Mouse (Mus musculus): ENCODE results near the gene E2f4. TPM values are rescaled to one million over a fixed set of nuclear protein-coding genes. Genes with fewer than 3 reads are reported as not detected.

The E2f4 gene
- polyA plus RNA-seq, 1 experiment from 2014 or later: 41.6 TPM

- peaks cover 87% of the 10 kb centered on the region for H3K27me3 ChIP-seq (replicated peaks)
- H3K36me3 ChIP-seq: no peaks in the 10 kb centered on the region
- H3K4me1 ChIP-seq: peaks cover 32% of the 10 kb centered on the region
- no peak overlapping the region for H3K27ac ChIP-seq (replicated peaks)
- ATAC-seq (ENCODE audit: low FRiP score): no peak
- no peak overlapping the region for H3K4me2 ChIP-seq
- no peak overlapping the region for H3K4me3 ChIP-seq (replicated peaks)
- H3K9me3 ChIP-seq (replicated peaks): no peaks in the 10 kb centered on the region
- H3K9ac ChIP-seq (replicated peaks): no peak overlapping the region
- 67% methylated on average over 7 of the region's 7 CpGs for WGBS
Observed at GRCm38 (mm10) chr8:105260371-105261099, 36.9 kb upstream of the E2f4 start.

GRCm38 (mm10) chr8:105261326-105261980 is 36.0 kb upstream of the E2f4 start:
- Histone ChIP-seq H3K4me1 (peaks cover 32% of the 10 kb centered on the region), H3K36me3 (no peaks in the 10 kb centered on the region), H3K9ac (replicated peaks) (no peak overlapping the region), H3K4me2 (no peak overlapping the region), H3K27me3 (replicated peaks) (peaks cover 87% of the 10 kb centered on the region), H3K4me3 (replicated peaks) (no peak overlapping the region), H3K9me3 (replicated peaks) (no peaks in the 10 kb centered on the region), H3K27ac (replicated peaks) (no peak overlapping the region)
- no peak for ATAC-seq (ENCODE audit: low FRiP score)
- WGBS: 86% methylated on average over 12 of the region's 12 CpGs

GRCm38 (mm10) chr8:105263244-105263912 is 34.1 kb upstream of the E2f4 start:
- WGBS: 41% methylated on average over 16 of the region's 16 CpGs
- Histone ChIP-seq H3K4me1 (peaks cover 45% of the 10 kb centered on the region), H3K27ac (replicated peaks) (no peak overlapping the region), H3K9me3 (replicated peaks) (no peaks in the 10 kb centered on the region), H3K4me3 (replicated peaks) (peak overlapping the region; percentile 64), H3K9ac (replicated peaks) (no peak overlapping the region), H3K27me3 (replicated peaks) (peaks cover 91% of the 10 kb centered on the region), H3K4me2 (0 out of 2 replicates have a peak overlapping the region, but pooled peaks have one; percentile 92), H3K36me3 (no peaks in the 10 kb centered on the region)
- no peak for ATAC-seq (ENCODE audit: low FRiP score)

GRCm38 (mm10) chr8:105264024-105264982 is 33.2 kb upstream of the E2f4 start, which contains the start of the genes Tradd and Fbxl8:
TSS of gene Tradd (minus strand) at chr8:105264609.
TSS of gene Fbxl8 (plus strand) at chr8:105264648.
- under 1% methylated on average over 54 of the region's 54 CpGs for WGBS
- peaks cover 45% of the 10 kb centered on the region for H3K4me1 ChIP-seq
- H3K27ac ChIP-seq (replicated peaks): no peak within 1 kb of the TSS
- no peak for ATAC-seq (ENCODE audit: low FRiP score)
- H3K9me3 ChIP-seq (replicated peaks): no peaks in the 10 kb centered on the region
- H3K4me2 ChIP-seq: peak within 1 kb of the TSS; percentile 92
- H3K9ac ChIP-seq (replicated peaks): peak within 1 kb of the TSS; percentile 49
- peak within 1 kb of the TSS; percentile 64 for H3K4me3 ChIP-seq (replicated peaks)
- no peaks in the 10 kb centered on the region for H3K36me3 ChIP-seq
- H3K27me3 ChIP-seq (replicated peaks): peaks cover 90% of the 10 kb centered on the region

GRCm38 (mm10) chr8:105265128-105265527 is 32.3 kb upstream of the E2f4 start:
- H3K27me3 ChIP-seq (replicated peaks): peaks cover 91% of the 10 kb centered on the region
- peak overlapping the region; percentile 64 for H3K4me3 ChIP-seq (replicated peaks)
- no peaks in the 10 kb centered on the region for H3K9me3 ChIP-seq (replicated peaks)
- no peak for ATAC-seq (ENCODE audit: low FRiP score)
- H3K9ac ChIP-seq (replicated peaks): no peak overlapping the region
- H3K27ac ChIP-seq (replicated peaks): no peak overlapping the region
- no peaks in the 10 kb centered on the region for H3K36me3 ChIP-seq
- H3K4me1 ChIP-seq: peaks cover 46% of the 10 kb centered on the region
- H3K4me2 ChIP-seq: peak overlapping the region; percentile 92
- 4% methylated on average over 10 of the region's 10 CpGs for WGBS

- no peak overlapping the region for H3K4me3 ChIP-seq (replicated peaks)
- no peaks in the 10 kb centered on the region for H3K36me3 ChIP-seq
- no peaks in the 10 kb centered on the region for H3K9me3 ChIP-seq (replicated peaks)
- no peak for ATAC-seq (ENCODE audit: low FRiP score)
- H3K27ac ChIP-seq (replicated peaks): no peak overlapping the region
- no peak overlapping the region for H3K9ac ChIP-seq (replicated peaks)
- peaks cover 56% of the 10 kb centered on the region for H3K4me1 ChIP-seq
- WGBS: 13% methylated on average over 13 of the region's 13 CpGs
- H3K27me3 ChIP-seq (replicated peaks): peaks cover 91% of the 10 kb centered on the region
- peak overlapping the region; percentile 3; the same call in 1 of the 2 replicates for H3K4me2 ChIP-seq
Observed at GRCm38 (mm10) chr8:105266775-105267174, 30.7 kb upstream of the E2f4 start.

GRCm38 (mm10) chr8:105268342-105269074 is 29.0 kb upstream of the E2f4 start:
- H3K27ac ChIP-seq (replicated peaks): peak overlapping the region; percentile 82
- H3K9me3 ChIP-seq (replicated peaks): no peaks in the 10 kb centered on the region
- H3K9ac ChIP-seq (replicated peaks): peak overlapping the region; percentile 54
- 3% methylated on average over 65 of the region's 65 CpGs for WGBS
- peak overlapping the region; percentile 54 for H3K4me3 ChIP-seq (replicated peaks)
- H3K27me3 ChIP-seq (replicated peaks): peaks cover 95% of the 10 kb centered on the region
- H3K4me2 ChIP-seq: peak overlapping the region; percentile 80
- peaks cover 56% of the 10 kb centered on the region for H3K4me1 ChIP-seq
- H3K36me3 ChIP-seq: no peaks in the 10 kb centered on the region
- ATAC-seq (ENCODE audit: low FRiP score): peak; percentile 89

- Histone ChIP-seq H3K27ac (replicated peaks) (peak overlapping the region; percentile 82), H3K9ac (replicated peaks) (peak overlapping the region; percentile 54), H3K36me3 (no peaks in the 10 kb centered on the region), H3K4me2 (peak overlapping the region; percentile 80), H3K4me3 (replicated peaks) (peak overlapping the region; percentile 54), H3K9me3 (replicated peaks) (no peaks in the 10 kb centered on the region), H3K4me1 (peaks cover 52% of the 10 kb centered on the region), H3K27me3 (replicated peaks) (peaks cover 95% of the 10 kb centered on the region)
- peak; percentile 6; the same call in 1 of the 2 replicates for ATAC-seq (ENCODE audit: low FRiP score)
- WGBS: 1% methylated on average over 10 of the region's 10 CpGs
Observed at GRCm38 (mm10) chr8:105269075-105269458, 28.4 kb upstream of the E2f4 start.

- H3K27ac ChIP-seq (replicated peaks): peak within 1 kb of the TSS; percentile 82
- ATAC-seq (ENCODE audit: low FRiP score): no peak
- no peaks in the 10 kb centered on the region for H3K9me3 ChIP-seq (replicated peaks)
- H3K27me3 ChIP-seq (replicated peaks): peaks cover 96% of the 10 kb centered on the region
- peak within 1 kb of the TSS; percentile 54 for H3K4me3 ChIP-seq (replicated peaks)
- H3K4me2 ChIP-seq: peak within 1 kb of the TSS; percentile 80
- peaks cover 48% of the 10 kb centered on the region for H3K4me1 ChIP-seq
- peak within 1 kb of the TSS; percentile 54 for H3K9ac ChIP-seq (replicated peaks)
- no peaks in the 10 kb centered on the region for H3K36me3 ChIP-seq
- WGBS: under 1% methylated on average over 42 of the region's 42 CpGs
Observed at GRCm38 (mm10) chr8:105269461-105269947, 28.0 kb upstream of the E2f4 start, which contains the start of gene Hsf4. TSS of gene Hsf4 (plus strand) at chr8:105269801.

Measured in neural tube, embryonic 15.5 days (tissue).